Mouse (Mus musculus) kidney, adult 2 months (tissue): ENCODE data around the gene Cpne5. TPM values are rescaled to one million over a fixed set of nuclear protein-coding genes. Genes with fewer than 3 reads are reported as not detected.
"Not testable (repeated sequence)": the region's sequence is repeated elsewhere in the genome, so short reads cannot be mapped to it uniquely, and the experiment has no call there.

Source experiments
- DNase-seq: peaks from one replicate; pipeline ENCODE4 v3.0.0; 2021
- H3K27ac ChIP-seq: fragments of 200-500 bp; 2 replicates; pipeline ENCODE4 v1.5.1; 2012; ENCODE audit warnings: low read depth, low read length, control low read depth, inconsistent platforms; ENCODE audit not compliant: insufficient read depth
- H3K27me3 ChIP-seq: fragments of 200-500 bp; replicated peaks from 2 replicates; pipeline ENCODE4 v1.6.1; 2012; ENCODE audit warnings: mild to moderate bottlenecking, moderate library complexity, low read length, inconsistent platforms; ENCODE audit not compliant: control insufficient read depth, insufficient read depth
- H3K36me3 ChIP-seq: fragments of 200-500 bp; 2 replicates; pipeline ENCODE4 v1.6.1; 2012; ENCODE audit warnings: mild to moderate bottlenecking, moderate library complexity, low read length, inconsistent platforms; ENCODE audit not compliant: control insufficient read depth, insufficient read depth
- H3K4me1 ChIP-seq: fragments of 200-500 bp; 2 replicates; pipeline ENCODE4 v1.6.1; 2011; ENCODE audit warnings: low read length; ENCODE audit not compliant: control insufficient read depth, insufficient read depth
- H3K4me3 ChIP-seq: fragments of 200-500 bp; 2 replicates; pipeline ENCODE4 v1.5.1; 2011; ENCODE audit warnings: mild to moderate bottlenecking, low read depth, low read length, control low read depth; ENCODE audit not compliant: insufficient read depth
- CTCF ChIP-seq: fragments of 200-500 bp; conservative IDR thresholded peaks from 2 replicates; pipeline ENCODE4 v1.5.1; 2011; ENCODE audit warnings: low read depth, mild to moderate bottlenecking, control low read depth, low read length, moderate library complexity, mixed read lengths; ENCODE audit not compliant: insufficient read depth, insufficient read length
- POLR2A ChIP-seq: fragments of 200-500 bp; IDR thresholded peaks from one replicate; pipeline ENCODE4 v1.6.1; 2011; ENCODE audit warnings: low read depth, low read length, control low read depth
- WGBS: fragments of 180-500 bp; shearing (Covaris S2); methylation state at CpG from one replicate; pipeline ENCODE4 v1.1.7; 2018; 5-methylcytosine and 5-hydroxymethylcytosine counted together
- polyA plus RNA-seq: library from polyadenylated mRNA; depleted of rRNA; stranded (reverse); fragments of >200 nt; gene quantifications from 2 replicates; pipeline ENCODE4 v1.2.3, GENCODE M21; 2012; rRNA removed

Cpne5 gene
- polyA plus RNA-seq, 1 experiment, result 0.78 TPM

- Histone ChIP-seq H3K36me3 (no peaks in the 10 kb centered on the region), H3K27ac (no peak overlapping the region), H3K4me1 (peaks cover 5% of the 10 kb centered on the region; the same call in 1 of the 2 replicates), H3K27me3 (no peaks in the 10 kb centered on the region), H3K4me3 (no peak overlapping the region)
- 63% methylated on average over 5 of the region's 5 CpGs for WGBS
- TF ChIP-seq CTCF (no peak), POLR2A (no peak)
- no peak for DNase-seq
Measured at GRCm38 (mm10) chr17:29118057-29118456, 119.9 kb downstream of the Cpne5 start.

DNA sequence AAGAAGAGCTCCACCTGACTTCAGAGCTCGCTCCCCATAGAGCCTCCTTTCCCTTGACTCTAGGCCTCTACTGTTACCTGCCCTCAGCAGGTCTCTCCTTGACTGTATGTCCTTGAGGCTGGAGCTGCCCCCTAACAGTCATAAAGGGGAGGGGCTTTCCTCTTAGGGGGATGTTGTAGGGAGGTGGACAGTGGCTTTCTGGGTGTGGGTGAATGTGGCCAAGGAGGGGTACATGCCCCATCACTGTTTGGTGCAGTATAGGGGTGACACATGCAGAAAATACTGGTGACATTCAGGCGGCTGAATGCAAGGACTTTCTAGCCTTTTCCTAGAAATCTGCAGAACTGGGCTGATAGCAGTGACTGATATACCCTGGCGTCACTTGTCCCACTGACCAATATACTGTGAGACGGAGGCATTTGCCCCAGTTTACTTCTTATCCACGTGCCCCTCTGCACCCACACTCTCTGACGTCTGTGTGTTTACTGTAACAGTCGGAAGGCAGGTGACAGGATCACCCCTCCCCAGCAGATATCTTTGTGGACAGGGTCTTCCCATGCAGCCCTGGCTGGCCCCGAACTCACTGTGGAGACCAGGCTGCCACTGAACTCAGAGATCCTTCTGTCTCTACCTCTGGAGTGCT is 120.8 kb downstream of the Cpne5 start:
- Histone ChIP-seq H3K4me3 (no peak overlapping the region), H3K4me1 (no peaks in the 10 kb centered on the region), H3K27me3 (no peaks in the 10 kb centered on the region), H3K36me3 (no peaks in the 10 kb centered on the region), H3K27ac (no peak overlapping the region)
- no peak for TF ChIP-seq CTCF
- no peak for TF ChIP-seq POLR2A
- DNase-seq, result no peak
- 87% methylated on average over 8 of the region's 8 CpGs for WGBS

DNA sequence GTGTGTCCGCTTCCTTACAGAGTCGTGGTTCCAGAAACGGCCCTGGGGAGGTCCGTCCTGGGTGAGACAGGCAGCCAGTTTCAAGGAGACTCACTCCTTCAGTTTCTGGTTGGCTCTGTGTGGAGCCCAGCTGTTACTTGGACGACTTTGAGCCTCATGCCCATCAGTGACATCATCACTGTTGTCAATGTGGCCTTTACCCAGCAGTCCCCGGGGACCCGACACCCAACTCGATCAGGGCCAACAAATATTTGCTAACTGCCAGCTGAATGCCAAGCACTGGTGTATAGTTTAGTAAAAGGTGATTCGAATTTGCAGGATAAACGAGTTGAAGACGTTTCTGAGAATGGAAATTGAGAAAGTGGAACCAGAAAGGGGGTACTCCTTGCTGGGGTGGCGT is 121.9 kb downstream of the Cpne5 start:
- no peaks in the 10 kb centered on the region for H3K4me1 ChIP-seq
- no peaks in the 10 kb centered on the region for H3K36me3 ChIP-seq
- no peak for DNase-seq
- whole genome bisulfite sequencing, result 73% methylated on average over 12 of the region's 12 CpGs
- no peaks in the 10 kb centered on the region for H3K27me3 ChIP-seq
- TF ChIP-seq CTCF (no peak), POLR2A (no peak)
- H3K4me3 ChIP-seq, result no peak overlapping the region
- no peak overlapping the region for H3K27ac ChIP-seq

GRCm38 (mm10) chr17:29113591-29114352 is 124.2 kb downstream of the Cpne5 start, which contains the start of gene Rab44:
Rab44 (plus strand) TSS chr17:29114145.
- TF ChIP-seq CTCF, result no peak
- no peak for TF ChIP-seq POLR2A
- DNase-seq, result no peak
- no peaks in the 10 kb centered on the region for H3K36me3 ChIP-seq

DNA sequence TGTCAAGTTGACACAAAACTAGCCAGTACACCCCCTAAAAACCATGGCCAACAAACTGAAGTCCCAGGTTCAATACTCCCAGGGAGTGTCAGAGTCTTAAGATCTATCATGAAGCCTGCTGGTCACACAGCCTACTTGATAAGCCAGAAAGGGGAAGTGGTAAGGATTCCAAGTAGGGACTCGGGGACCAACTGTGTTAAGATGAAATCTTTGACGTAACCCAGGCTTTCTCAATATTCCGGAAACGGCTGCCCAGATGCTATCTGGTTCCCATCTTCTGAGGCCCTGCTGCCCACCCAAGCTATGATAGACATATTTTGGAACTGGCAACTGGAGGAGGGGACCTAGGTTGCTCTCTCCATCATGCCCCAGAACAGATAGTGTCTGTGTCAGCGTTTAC is 126.6 kb downstream of the Cpne5 start:
- H3K4me1 ChIP-seq, result no peaks in the 10 kb centered on the region
- no peak overlapping the region for H3K27ac ChIP-seq
- 83% methylated on average over 5 of the region's 5 CpGs for WGBS
- no peak for DNase-seq
- H3K36me3 ChIP-seq, result no peaks in the 10 kb centered on the region
- no peaks in the 10 kb centered on the region for H3K27me3 ChIP-seq
- no peak overlapping the region for H3K4me3 ChIP-seq
- no peak for TF ChIP-seq CTCF
- no peak for TF ChIP-seq POLR2A

More at GRCm38 (mm10) chr17:29113591-29114352, 124.2 kb downstream of the Cpne5 start, which contains the start of gene Rab44:
- no peaks in the 10 kb centered on the region for H3K27me3 ChIP-seq
- 89% methylated on average over 13 of the region's 13 CpGs for WGBS
- H3K4me1 ChIP-seq, result no peaks in the 10 kb centered on the region
- H3K27ac ChIP-seq, result no peak within 1 kb of the TSS
- no peak within 1 kb of the TSS for H3K4me3 ChIP-seq

DNA sequence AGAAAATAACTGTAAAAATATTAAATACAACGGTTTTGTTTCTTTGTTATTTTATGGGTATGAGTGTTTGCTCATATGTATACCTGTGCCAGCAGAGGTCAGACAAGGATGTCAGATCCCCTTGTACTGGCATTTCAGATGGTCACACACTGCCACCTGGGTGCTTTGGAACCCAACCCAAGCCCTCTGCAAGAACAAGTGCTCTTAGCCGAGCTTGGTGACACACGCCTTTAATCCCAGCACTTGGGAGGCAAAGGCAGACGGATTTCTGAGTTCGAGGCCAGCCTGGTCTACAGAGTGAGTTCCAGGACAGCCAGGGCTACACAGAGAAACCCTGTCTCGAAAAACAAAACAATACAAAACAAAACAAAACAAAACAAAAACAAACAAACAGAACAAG is 127.6 kb downstream of the Cpne5 start:
- H3K4me3 ChIP-seq, H3K36me3 ChIP-seq, DNase-seq, H3K27me3 ChIP-seq, H3K4me1 ChIP-seq, H3K27ac ChIP-seq: not testable (repeated sequence)
- WGBS, result 85% methylated on average over 6 of the region's 6 CpGs

Other genes with a start within 250 kb of the Cpne5 start
- gene Stk38, start 230.2 kb downstream of the Cpne5 start, polyA plus RNA-seq, result 61.7 and 66.8 TPM in 2 replicates
- 71.0 and 85.2 TPM in 2 replicates for gene Srsf3, start 205.5 kb downstream of the Cpne5 start, polyA plus RNA-seq
- gene Cdkn1a, start 147.2 kb downstream of the Cpne5 start, polyA plus RNA-seq, result 11.6 and 13.7 TPM in 2 replicates
- gene Rab44, start 124.0 kb downstream of the Cpne5 start, polyA plus RNA-seq, result 0.16 and 0.34 TPM in 2 replicates
- 21.5 and 23.5 TPM in 2 replicates for gene Ppil1, start 26.0 kb upstream of the Cpne5 start, polyA plus RNA-seq
- gene BC004004, start 30.6 kb upstream of the Cpne5 start, polyA plus RNA-seq, result 219 and 228 TPM in 2 replicates
- 18.4 and 22.2 TPM in 2 replicates for gene Pi16, start 79.5 kb upstream of the Cpne5 start, polyA plus RNA-seq
- 375 and 393 TPM in 2 replicates for gene Mtch1, start 109.8 kb upstream of the Cpne5 start, polyA plus RNA-seq
- gene Fgd2, start 122.7 kb upstream of the Cpne5 start, polyA plus RNA-seq, result 10.1 and 11.4 TPM in 2 replicates